Mouse (Mus musculus): ENCODE data around the gene Tssk2.
A peak's percentile ranks its signal among the peaks of the same experiment; 100 is the strongest.

Tssk2 gene

GRCm38 (mm10) chr16:17898462-17898861 is at the start of gene Tssk2, which contains the start of gene Dgcr2:
Gene Tssk2 (plus strand): TSS chr16:17898637.
Gene Dgcr2 (minus strand): TSS chr16:17898562.
- no peak for DNase-seq

- DNase-seq = peak in 1 of 2 experiments; percentile 31
These were observed 49.5 kb upstream of the Tssk2 start for GRCm38 (mm10) chr16:17848928-17849327.

GRCm38 (mm10) chr16:17849486-17849885 is 49.0 kb upstream of the Tssk2 start:
- no peak for DNase-seq

DNA sequence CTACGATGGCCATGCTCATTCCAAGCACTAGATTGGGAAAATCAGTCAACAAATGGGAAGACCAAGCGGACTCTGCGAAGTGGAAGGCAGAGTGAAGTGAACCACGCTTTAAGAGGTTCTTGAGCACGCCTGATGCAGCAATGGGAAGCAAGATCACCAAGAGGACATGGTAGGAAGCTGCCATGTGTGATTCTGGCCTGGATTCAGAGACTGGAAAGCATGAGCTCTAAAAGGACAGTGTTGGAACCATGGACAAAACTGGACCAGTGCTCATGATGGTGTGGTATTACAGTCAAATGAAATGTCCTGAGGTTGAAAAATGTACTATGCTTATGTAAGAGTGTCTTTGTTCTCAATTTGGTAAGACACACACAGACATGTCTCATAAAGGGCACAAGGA is 47.1 kb upstream of the Tssk2 start:
- DNase-seq = no peak

DNA sequence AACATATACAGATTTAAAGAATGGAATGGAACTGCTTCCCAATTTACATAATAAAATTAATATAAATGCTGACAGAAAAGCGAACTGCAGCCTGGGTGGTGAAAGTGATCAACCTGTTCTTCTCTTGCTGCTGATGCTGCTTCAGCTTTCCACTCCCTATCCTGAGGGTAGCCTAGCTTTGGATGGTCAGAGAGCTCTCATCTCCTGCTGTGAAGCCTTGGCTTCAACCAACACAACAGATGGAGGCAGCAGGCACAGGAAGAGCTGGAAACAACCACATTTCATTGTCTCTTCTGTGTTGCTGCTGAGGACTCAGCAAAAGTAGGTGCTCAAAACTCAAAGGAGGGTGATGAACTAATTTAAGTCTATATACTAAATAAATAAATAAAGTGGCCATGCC is 46.6 kb upstream of the Tssk2 start:
- no peak for DNase-seq

DNA sequence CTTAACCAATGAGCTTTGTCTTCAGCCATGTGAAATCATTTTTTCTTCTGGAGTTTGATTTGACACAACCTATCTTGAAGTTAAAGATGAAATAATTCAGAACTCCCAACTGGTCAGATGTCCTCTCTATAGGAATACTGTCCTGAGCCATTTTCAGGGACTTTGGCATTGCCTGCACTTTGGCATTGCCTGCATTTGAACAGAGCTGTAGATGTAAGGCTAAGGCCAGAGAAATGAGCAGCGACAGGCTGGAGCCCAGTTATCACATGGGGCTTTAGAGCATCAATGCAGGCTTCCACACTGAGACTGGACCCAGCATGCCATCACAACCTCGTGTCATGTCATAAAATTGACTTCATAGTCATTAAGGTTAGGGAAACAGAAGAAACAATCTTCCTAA is 45.2 kb upstream of the Tssk2 start:
- DNase-seq = no peak

DNA sequence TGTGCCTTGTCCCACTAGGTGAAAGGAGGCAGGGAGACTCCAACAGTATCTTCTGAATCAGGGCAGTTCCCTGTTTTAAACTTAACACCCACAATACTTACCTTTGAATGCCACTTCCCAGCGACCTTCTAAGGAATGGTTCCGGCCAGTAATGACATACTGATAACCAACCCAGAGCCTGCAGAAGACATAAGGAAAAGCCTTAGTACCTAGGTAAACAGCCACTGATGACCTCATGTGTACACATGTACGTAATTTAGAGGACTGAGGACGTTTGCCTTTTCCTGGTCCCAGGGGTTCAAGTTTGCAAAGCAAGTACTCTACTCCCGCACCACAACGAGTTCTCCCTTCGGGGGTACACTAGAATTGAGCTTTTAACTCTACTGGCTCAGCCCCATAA is 41.3 kb upstream of the Tssk2 start:
- no peak for DNase-seq

- DNase-seq = peak in 1 of 2 experiments; percentile 27
These were observed 39.8 kb upstream of the Tssk2 start for GRCm38 (mm10) chr16:17858592-17858991.

DNA sequence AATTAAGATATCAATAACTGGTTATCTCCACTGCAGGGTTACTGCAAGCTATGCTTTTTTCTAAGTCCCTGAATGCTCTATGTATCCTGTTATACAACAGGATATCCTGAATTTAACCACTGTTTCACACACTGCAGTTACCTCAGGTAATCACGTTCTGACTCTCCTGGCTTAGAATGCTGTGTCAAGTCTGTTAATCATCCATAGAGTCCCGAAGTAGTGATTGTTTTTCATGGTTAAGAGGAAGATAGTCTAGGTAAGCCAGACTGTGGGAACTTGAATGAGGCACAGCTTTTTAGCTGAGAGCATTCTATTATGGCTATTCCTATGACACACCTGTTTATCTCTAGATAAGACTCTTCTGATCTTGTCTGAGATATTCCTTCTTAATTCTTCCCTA is 33.1 kb upstream of the Tssk2 start:
- no peak for DNase-seq

DNA sequence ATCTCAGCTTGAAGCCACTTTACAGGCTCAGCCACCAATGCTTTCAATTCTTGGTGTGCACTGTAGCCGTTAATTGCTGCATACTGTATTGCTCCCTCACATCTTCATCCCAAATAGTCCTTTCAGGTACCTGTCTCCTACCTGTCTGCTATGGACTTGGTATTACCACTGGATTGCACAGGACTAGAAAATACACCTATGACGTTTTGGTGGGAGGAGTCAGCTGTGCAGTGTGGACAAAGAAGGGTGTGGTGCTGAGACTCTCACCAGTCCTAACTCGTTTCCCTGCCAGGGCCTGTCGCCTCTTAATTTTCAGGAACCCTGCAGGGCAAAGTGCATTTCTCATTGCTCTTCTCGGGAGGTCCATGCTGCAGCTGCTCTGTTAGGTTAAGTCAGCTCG is 32.7 kb upstream of the Tssk2 start:
- DNase-seq = no peak

DNA sequence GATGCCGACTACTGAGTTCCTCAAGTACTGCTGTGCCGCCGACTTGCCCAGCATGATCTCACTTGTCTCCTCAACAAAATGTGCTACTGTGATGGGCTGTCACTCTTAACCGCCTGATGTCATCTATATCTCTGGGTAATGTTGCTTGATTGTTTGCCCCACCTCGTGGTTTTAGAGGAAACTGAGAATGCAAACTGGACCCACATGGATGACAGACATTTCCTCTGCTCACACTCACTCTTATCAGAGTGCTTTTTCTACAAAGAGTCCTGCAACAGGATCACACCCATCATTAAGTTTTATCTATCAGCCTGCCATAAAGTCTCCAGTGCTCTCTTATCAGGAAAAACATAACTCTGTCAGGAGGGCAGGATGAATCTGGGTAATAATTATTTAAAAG is 27.2 kb upstream of the Tssk2 start:
- no peak for DNase-seq

- DNase-seq = no peak
These were observed 25.4 kb upstream of the Tssk2 start for GRCm38 (mm10) chr16:17872995-17873394.

DNA sequence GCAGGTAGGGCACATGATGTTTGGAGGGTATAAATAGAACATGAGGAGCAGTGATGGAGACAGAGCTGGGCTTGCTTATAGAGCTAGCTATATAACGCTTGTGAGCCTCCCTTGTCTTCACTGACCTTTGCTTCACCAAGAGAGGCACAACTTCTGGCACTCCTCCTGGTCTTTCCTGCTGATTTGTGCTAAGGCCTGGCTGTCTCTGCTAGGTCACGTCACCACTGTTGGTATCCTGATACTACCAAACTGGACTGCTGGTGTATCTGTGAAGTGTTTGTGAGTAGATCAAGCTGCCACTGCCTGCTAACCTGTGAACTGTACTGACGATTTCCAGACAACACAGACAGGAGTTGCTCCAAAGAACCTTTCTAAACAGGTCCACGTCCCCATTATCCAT is 23.3 kb upstream of the Tssk2 start:
- no peak for DNase-seq

GRCm38 (mm10) chr16:17876096-17876495 is 22.3 kb upstream of the Tssk2 start:
- DNase-seq = no peak

- no peak for DNase-seq
These were observed 18.9 kb upstream of the Tssk2 start for GRCm38 (mm10) chr16:17879571-17879970.

- no peak for DNase-seq
These were observed 16.2 kb upstream of the Tssk2 start for GRCm38 (mm10) chr16:17882196-17882595.

GRCm38 (mm10) chr16:17884116-17884515 is 14.3 kb upstream of the Tssk2 start:
- DNase-seq = no peak

GRCm38 (mm10) chr16:17889689-17890341 is 8.6 kb upstream of the Tssk2 start:
- DNase-seq = no peak

GRCm38 (mm10) chr16:17890342-17890727 is 8.1 kb upstream of the Tssk2 start:
- DNase-seq = no peak

DNA sequence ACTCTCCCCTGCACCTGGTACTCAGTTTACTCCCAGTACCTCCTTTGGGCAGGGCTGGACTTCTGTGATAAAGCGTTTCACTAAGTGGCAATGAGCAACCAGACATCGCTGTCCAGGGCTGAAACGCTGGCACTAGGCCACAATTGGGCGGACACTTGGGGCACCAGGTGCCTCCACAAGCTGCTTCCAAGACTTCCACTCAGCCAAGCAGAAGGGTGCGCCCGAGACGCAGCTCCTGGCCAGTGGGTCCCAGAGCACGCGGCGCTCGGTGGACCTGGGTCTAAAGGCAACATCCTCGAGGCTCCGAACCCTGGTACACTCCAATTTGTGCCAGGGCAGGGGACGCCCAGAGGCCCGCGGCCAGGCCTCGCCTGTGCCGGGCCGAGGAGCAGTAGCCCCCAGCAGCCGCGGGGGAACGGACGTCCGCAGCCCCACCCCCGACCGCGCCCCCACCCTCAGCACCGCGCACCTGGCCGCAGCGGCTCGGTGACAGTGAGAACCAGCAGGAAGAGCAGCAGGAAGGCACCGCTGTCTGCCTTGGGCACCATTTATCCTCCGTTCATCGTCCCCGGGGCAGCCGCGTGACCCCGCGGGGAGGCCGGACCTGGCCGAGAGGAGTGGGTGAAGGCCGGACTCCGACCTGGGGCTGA is 7.4 kb upstream of the Tssk2 start:
- peak; percentile 82 to 86 for DNase-seq

GRCm38 (mm10) chr16:17891567-17891959 is 6.9 kb upstream of the Tssk2 start, which contains the start of gene Gm20518:
Gene Gm20518 (minus strand): TSS chr16:17891671.
- peak; percentile 99 for DNase-seq

- peak; percentile 40 to 65 for DNase-seq
These were observed 5.8 kb upstream of the Tssk2 start for GRCm38 (mm10) chr16:17892606-17893005.

DNA sequence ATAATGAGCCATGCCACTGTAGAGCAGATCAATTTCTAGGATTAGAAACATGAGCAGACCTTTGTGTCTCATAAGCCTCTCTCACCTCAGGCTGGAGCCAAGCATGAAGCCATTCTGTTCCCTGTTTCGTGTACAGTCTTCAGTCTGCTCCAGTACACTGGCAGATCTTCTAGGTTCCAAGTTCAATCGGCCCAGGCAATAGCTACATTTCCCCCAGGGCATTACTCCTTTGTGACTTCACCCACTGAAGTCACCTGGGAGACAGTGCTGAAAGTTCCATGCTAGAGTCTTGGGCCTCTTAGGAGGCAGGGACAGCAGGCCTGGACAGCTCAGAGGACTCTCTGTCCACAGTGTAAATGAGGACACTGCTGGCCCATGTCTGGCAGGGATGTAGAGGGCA is 4.5 kb upstream of the Tssk2 start, which contains the start of gene Tssk1:
Gene Tssk1, plus strand, starts transcription at position 301 of the 400 bp plus-strand sequence.
- no peak for DNase-seq

DNA sequence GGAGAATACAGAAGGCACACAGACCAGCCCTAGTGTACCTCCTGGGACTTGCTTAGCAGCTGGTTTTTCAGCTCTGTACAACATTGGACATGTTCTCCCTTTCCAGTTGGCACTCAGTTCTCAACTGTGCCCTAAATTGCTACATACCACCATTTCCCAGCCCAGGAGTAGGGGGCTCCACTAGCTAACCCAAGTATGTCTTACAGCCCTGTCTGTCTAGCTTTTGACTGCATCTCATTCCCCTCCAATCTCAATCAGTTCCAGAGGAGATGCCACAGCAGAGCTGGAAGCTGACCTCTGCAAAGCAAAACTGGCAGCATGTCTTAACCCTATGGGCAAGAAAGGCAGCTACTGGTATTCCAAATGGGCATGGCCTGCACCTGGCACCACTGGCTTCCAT is 2.3 kb upstream of the Tssk2 start:
- no peak for DNase-seq

Data from lung, postnatal 4 days (tissue).